Mouse (Mus musculus) neural tube, embryonic 11.5 days (tissue): ENCODE measurements at regions not wholly inside any gene's neighbourhood (a gene's known extent, or its start where the extent isn't known, plus 50 kb on each side); places are given as distances from the start of the nearest gene placed in this dataset.

Source experiments
- ATAC-seq: fragments of 200-750 bp; cut with Nextera tagmentation; 2 replicates; pipeline ENCODE4 v1.8.0; 2017; ENCODE audit warnings: moderate number of reproducible peaks, mild to moderate bottlenecking, moderate TSS enrichment, moderate library complexity; ENCODE audit not compliant: insufficient read depth, low FRiP score, low TSS enrichment
- DNase-seq: peaks from one replicate; pipeline ENCODE4 v3.0.0-alpha.2; 2015; ENCODE audit warnings: low spot score
- H3K27ac ChIP-seq: fragments of 300-500 bp; sonication (generic); 2 replicates; pipeline ENCODE4 v1.5.1; 2014; ENCODE audit warnings: low read depth, mild to moderate bottlenecking, low read length
- H3K27me3 ChIP-seq: fragments of 300-500 bp; sonication (generic); 2 replicates; pipeline ENCODE4 v1.6.1; 2014; ENCODE audit warnings: mild to moderate bottlenecking, low read length, mixed read lengths; ENCODE audit not compliant: control insufficient read depth, insufficient read depth
- H3K36me3 ChIP-seq: fragments of 300-500 bp; sonication (generic); 2 replicates; pipeline ENCODE4 v1.6.1; 2014; ENCODE audit warnings: mild to moderate bottlenecking, low read length, moderate library complexity, mixed read lengths; ENCODE audit not compliant: control insufficient read depth, insufficient read depth
- H3K4me1 ChIP-seq: fragments of 300-500 bp; sonication (generic); 2 replicates; pipeline ENCODE4 v1.6.1; 2014; ENCODE audit warnings: low read length, mixed read lengths; ENCODE audit not compliant: control insufficient read depth, insufficient read depth
- H3K4me2 ChIP-seq: fragments of 300-500 bp; sonication (generic); 2 replicates; pipeline ENCODE4 v1.6.1; 2014; ENCODE audit warnings: low read depth, mild to moderate bottlenecking, moderate library complexity
- H3K4me3 ChIP-seq: fragments of 300-500 bp; sonication (generic); 2 replicates; pipeline ENCODE4 v1.5.1; 2014; ENCODE audit warnings: low read depth, low read length
- H3K9ac ChIP-seq: fragments of 300-500 bp; sonication (generic); 2 replicates; pipeline ENCODE4 v1.6.1; 2014; ENCODE audit warnings: mild to moderate bottlenecking, low read length
- H3K9me3 ChIP-seq: fragments of 300-500 bp; sonication (generic); 2 replicates; pipeline ENCODE4 v1.6.1; 2016; ENCODE audit warnings: low read length; ENCODE audit not compliant: control insufficient read depth
- WGBS: fragments of 180-500 bp; shearing (Covaris S2); extraction: QIAGEN DNeasy Blood & Tissue Kit; methylation state at CpG from one replicate; pipeline ENCODE4 v1.1.7; 2014; 5-methylcytosine and 5-hydroxymethylcytosine counted together

GRCm38 (mm10) chr12:27823392-27823791 lies 481.0 kb upstream of the Sox11 start:
- H3K36me3 ChIP-seq = no peaks in the 10 kb centered on the region
- H3K9ac ChIP-seq = no peak overlapping the region
- H3K4me2 ChIP-seq = no peak overlapping the region
- no peak overlapping the region for H3K27ac ChIP-seq
- DNase-seq (no peak), ATAC-seq (no peak)
- H3K4me3 ChIP-seq = no peak overlapping the region
- H3K27me3 ChIP-seq = no peaks in the 10 kb centered on the region
- WGBS = 76% methylated on average over 6 of the region's 6 CpGs
- H3K4me1 ChIP-seq = no peaks in the 10 kb centered on the region
- H3K9me3 ChIP-seq = no peaks in the 10 kb centered on the region

DNA sequence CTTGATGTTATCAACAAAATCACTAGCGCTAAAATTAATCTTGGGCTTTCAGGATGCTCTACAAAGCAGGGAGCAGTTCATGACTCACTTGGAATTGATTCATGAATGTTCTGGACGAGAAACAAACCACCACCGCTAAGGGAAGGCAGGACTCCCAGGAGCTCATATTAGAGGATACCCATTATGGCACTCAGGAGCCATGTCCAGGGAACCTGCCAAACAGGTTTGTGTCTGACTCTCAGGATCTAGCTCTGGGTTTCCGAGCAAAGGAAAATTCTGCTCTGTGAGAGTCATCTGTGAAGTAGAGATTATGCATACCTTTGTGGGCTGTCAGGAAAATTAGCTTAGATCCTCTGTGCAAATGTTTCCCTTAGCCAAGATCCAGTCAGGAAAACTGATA lies 454.3 kb upstream of the Sox11 start:
- H3K9ac ChIP-seq = no peak overlapping the region
- no peaks in the 10 kb centered on the region for H3K27me3 ChIP-seq
- ATAC-seq (no peak), DNase-seq (no peak)
- no peaks in the 10 kb centered on the region for H3K9me3 ChIP-seq
- no peak overlapping the region for H3K27ac ChIP-seq
- 87% methylated on average over 4 of the region's 4 CpGs for WGBS
- H3K4me3 ChIP-seq = no peak overlapping the region
- H3K4me2 ChIP-seq = no peak overlapping the region
- H3K36me3 ChIP-seq = no peaks in the 10 kb centered on the region
- H3K4me1 ChIP-seq = no peaks in the 10 kb centered on the region

DNA sequence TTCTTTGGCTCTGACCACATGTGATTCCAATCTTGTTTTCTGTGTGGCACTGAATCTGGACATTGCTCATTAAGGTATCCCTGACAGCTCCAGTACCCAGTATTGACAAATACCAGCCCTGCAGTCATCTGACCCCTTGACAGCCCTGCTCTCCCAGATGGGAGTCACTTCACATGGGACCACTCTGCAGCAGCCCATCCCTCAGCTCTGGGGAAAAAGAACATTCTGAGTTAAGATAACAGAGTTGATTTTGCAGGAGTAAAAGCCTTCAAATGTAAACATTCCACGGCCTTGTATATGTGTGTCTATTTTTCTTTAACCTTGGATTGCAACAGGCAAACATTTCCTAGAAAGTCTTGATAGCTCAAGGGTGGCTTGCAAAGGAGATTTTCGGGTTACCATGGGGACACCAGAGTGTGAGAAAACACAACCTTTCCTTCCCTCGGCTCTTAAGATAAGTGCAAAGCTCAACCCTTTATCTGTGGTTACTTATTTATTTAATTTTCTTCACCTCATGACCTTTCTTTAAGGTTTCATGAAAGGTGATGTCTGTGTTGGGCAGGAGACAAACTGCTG lies 444.4 kb upstream of the Sox11 start:
- no peak overlapping the region for H3K4me2 ChIP-seq
- no peak overlapping the region for H3K9ac ChIP-seq
- no peaks in the 10 kb centered on the region for H3K9me3 ChIP-seq
- no peaks in the 10 kb centered on the region for H3K27me3 ChIP-seq
- WGBS = 61% methylated on average over 3 of the region's 3 CpGs
- ATAC-seq (no peak), DNase-seq (no peak)
- H3K36me3 ChIP-seq = no peaks in the 10 kb centered on the region
- no peak overlapping the region for H3K4me3 ChIP-seq
- H3K4me1 ChIP-seq = no peaks in the 10 kb centered on the region
- no peak overlapping the region for H3K27ac ChIP-seq

DNA sequence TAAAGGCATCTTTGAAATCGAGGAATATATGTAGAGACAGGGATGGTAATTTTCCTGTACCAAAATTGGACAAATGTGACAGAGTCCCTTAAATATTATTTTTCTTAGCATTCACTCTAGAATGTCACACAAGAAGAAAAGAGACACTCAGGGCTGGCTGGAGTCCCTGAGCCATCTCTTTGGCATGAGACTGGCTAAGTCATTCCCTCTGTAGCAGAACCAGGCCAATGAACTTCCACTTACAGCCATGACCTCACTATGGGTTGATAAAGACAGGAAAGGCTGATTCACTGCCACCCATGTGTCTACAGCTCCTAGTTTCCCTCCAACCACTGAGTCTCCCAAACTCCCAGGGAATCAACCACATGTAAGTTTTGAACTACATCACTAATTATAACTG lies 438.4 kb upstream of the Sox11 start:
- H3K27ac ChIP-seq = no peak overlapping the region
- H3K4me3 ChIP-seq = no peak overlapping the region
- ATAC-seq (no peak), DNase-seq (no peak)
- WGBS = 89% methylated on average over 1 of the region's 1 CpGs
- H3K9ac ChIP-seq = no peak overlapping the region
- no peaks in the 10 kb centered on the region for H3K4me1 ChIP-seq
- no peaks in the 10 kb centered on the region for H3K36me3 ChIP-seq
- H3K4me2 ChIP-seq = no peak overlapping the region
- H3K27me3 ChIP-seq = no peaks in the 10 kb centered on the region
- H3K9me3 ChIP-seq = no peaks in the 10 kb centered on the region

DNA sequence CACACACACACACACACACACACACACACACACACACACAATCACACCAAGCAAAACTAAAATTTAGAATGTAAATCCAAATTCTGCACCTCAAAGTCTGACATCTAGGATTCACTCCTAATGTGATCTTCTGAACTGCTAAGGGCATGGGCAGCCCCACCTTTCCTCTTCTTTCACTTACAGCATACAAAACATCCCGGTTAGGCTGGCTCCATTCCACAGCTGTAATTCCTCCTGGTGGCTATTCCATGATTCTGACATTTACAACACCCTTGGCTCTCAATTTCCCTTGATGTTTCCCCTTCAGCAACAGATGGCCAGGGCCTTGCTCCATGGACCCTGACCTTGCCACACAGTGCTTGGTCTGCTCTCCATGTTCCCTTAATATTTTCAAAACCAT lies 423.6 kb upstream of the Sox11 start:
- no peak overlapping the region for H3K4me3 ChIP-seq
- 68% methylated on average over 1 of the region's 1 CpGs for WGBS
- H3K9ac ChIP-seq = no peak overlapping the region
- no peaks in the 10 kb centered on the region for H3K4me1 ChIP-seq
- no peaks in the 10 kb centered on the region for H3K36me3 ChIP-seq
- H3K27me3 ChIP-seq = no peaks in the 10 kb centered on the region
- ATAC-seq (no peak), DNase-seq (no peak)
- H3K9me3 ChIP-seq = no peaks in the 10 kb centered on the region
- H3K4me2 ChIP-seq = no peak overlapping the region
- H3K27ac ChIP-seq = no peak overlapping the region

DNA sequence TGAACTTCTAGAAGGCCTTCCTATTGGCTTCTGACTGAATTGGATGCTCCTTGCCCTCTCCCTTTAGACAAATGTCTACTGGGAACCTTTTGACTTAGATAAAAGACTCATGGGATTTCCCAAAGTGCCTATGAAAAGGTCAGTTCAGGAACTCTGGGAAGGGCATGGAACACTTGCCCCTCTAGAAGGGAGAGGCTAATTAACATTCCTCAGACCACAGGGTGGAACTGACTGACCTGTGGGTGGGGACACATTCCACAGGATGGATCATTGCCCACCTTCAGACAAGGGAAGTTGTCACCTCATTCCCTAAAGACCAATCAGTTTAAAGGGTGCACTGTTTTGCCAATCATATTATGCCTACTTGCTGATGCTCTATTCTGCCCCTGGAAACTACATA lies 416.6 kb upstream of the Sox11 start:
- Histone ChIP-seq H3K9me3 (no peaks in the 10 kb centered on the region), H3K4me3 (no peak overlapping the region), H3K27ac (no peak overlapping the region), H3K36me3 (no peaks in the 10 kb centered on the region), H3K9ac (no peak overlapping the region), H3K4me1 (no peaks in the 10 kb centered on the region), H3K4me2 (no peak overlapping the region), H3K27me3 (no peaks in the 10 kb centered on the region)
- no peak for DNase-seq
- ATAC-seq = no peak

- H3K27ac ChIP-seq = no peak overlapping the region
- ATAC-seq (no peak), DNase-seq (no peak)
- no peaks in the 10 kb centered on the region for H3K4me1 ChIP-seq
- no peak overlapping the region for H3K4me3 ChIP-seq
- H3K9me3 ChIP-seq = no peaks in the 10 kb centered on the region
- no peaks in the 10 kb centered on the region for H3K36me3 ChIP-seq
- H3K9ac ChIP-seq = no peak overlapping the region
- H3K4me2 ChIP-seq = no peak overlapping the region
- no peaks in the 10 kb centered on the region for H3K27me3 ChIP-seq
Measured at GRCm38 (mm10) chr12:27757641-27758040, 415.3 kb upstream of the Sox11 start.

GRCm38 (mm10) chr12:27724619-27725200 lies 382.3 kb upstream of the Sox11 start:
- DNase-seq = peak; percentile 39
- Histone ChIP-seq H3K9me3 (no peaks in the 10 kb centered on the region), H3K9ac (no peak overlapping the region), H3K4me2 (no peak overlapping the region), H3K4me3 (no peak overlapping the region), H3K4me1 (no peaks in the 10 kb centered on the region), H3K27me3 (no peaks in the 10 kb centered on the region), H3K27ac (no peak overlapping the region), H3K36me3 (no peaks in the 10 kb centered on the region)
- no peak for ATAC-seq
- 61% methylated on average over 5 of the region's 5 CpGs for WGBS

DNA sequence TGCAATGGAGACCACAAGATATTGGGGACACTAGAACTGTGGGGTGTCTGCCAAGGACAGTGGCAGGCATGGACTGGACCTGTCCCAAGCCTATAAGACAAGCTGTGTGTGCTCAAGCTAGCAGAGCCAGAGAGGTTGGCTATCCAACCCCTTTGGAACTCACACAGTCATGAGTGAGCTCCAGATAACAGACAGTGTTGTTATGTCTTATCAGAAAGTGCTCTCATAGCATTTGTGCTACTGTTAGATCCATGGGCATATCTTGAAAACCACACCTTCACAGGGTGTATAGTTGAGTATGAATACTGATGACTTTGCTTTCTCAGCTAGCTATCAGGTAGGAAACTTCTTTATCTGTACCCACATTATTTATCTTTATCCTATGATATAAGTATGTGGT lies 338.1 kb upstream of the Sox11 start:
- Histone ChIP-seq H3K27me3 (no peaks in the 10 kb centered on the region), H3K4me1 (no peaks in the 10 kb centered on the region), H3K27ac (no peak overlapping the region), H3K9ac (no peak overlapping the region), H3K9me3 (no peaks in the 10 kb centered on the region), H3K4me2 (no peak overlapping the region), H3K36me3 (no peaks in the 10 kb centered on the region), H3K4me3 (no peak overlapping the region)
- ATAC-seq (no peak), DNase-seq (no peak)
